Mouse (Mus musculus): ENCODE results near the gene Trank1.

DNA sequence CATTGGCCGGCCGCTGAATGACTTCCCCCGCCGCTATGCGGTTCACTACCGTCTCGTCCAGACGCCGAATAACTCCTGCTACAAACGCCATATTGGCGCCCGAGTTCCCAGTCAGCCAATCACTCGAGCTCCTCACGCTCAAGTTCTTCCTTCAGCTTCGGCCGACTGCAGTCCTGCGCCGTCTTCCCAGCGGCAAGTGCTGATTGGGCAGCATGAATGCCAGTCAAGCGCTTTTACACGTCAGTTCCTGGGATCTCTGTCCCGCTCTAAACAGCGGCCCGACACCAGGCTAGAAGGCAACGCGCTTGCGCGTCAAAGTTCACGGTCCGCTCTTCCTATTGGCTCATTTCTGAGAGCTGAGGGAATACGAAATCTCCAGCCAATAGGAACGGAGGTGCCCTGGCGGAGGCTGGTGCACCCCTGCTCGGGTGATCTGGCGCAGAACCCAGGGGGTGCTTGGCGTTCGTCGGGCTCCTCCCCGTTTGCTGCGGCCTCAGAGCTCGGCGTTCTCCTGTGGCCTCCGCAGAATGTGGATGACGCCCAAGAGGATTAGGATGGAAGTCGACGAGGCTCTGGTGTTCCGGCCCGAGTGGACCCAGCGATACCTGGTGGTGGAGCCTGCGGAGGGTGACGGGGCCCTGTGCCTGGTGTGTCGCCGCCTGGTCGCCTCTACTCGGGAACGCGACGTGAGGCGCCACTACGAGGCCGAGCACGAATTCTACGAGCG is 39.9 kb upstream of the Trank1 start, which contains the start of the genes Mlh1 and Epm2aip1:
- TF ChIP-seq USF2 (conservative IDR thresholded peaks at IDR 0.05; ENCODE audit: low read depth, low read length) (no peak), POLR2A (IDR thresholded peaks at IDR 0.05; ENCODE audit: low read depth, low read length) (peak; percentile 96), ZMIZ1 (IDR thresholded peaks at IDR 0.05; ENCODE audit: low read depth, low read length) (peak; percentile 88), MYC (IDR thresholded peaks at IDR 0.05; ENCODE audit: low read depth, low read length) (no peak; the same call in none of the 2 replicates), MXI1 (IDR thresholded peaks at IDR 0.05; ENCODE audit: low read depth, low read length) (peak; percentile 82), CHD1 (IDR thresholded peaks at IDR 0.05; ENCODE audit: low read depth, low read length) (no peak), POLR2AphosphoS2 (IDR thresholded peaks at IDR 0.05; ENCODE audit: low read depth, low read length) (peak; percentile 68; the same call in 1 of the 2 replicates)
